Mouse (Mus musculus) adipocyte (in vitro differentiated cells): ENCODE results near the gene Tmem192.
A peak's percentile ranks its signal among the peaks of the same experiment; 100 is the strongest.

Experiments used
- DNase-seq: peaks from one replicate; pipeline ENCODE4 v3.0.0-alpha.2; 2016; ENCODE audit warnings: low spot score

Gene Tmem192

DNA sequence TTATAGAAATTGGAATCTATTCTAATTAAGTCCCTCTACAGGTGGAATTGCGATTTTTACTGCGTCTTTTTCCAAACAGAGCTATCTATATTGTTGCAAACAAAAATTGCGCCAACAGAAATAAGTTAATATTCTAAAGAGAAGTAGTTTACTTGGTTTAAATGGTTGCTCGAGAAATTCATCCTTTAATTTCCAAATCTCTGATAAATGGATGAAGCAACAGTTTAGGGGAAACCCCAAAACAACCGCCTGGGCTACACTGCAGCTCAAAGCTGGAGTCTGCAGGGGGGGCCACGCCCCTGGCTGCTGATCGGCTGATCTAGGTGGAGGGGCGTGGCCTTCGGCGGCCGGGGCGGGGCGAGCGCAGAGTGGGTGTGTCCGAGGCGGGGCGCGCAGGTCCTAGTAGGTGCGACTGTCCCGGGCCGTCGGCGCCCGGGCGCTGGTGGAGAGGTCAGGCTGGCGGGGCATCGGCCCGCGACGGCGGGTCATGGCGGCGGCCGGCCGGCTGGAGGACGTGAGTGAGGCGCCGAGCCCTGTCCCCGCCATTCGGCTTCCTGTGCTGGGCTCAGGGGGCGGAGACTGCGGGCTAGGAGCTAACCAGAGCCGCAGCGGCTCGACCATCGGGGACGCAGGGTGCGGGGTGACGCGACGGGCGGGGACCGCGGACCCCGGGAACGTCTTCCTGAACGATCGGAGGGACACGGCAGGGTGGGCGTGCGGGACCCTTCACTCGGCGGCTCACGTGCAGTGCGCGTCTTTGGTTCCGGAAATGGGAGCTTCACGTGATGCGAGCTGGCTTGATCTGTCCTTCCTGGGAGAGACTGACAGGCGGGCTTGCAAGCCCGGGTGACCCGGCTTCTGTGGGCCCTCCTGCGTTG, at the start of gene Tmem192:
TSS of gene Tmem192 (plus strand) at position 366 of the 878 bp plus-strand sequence.
- DNase-seq = peak; percentile 87

- no peak for DNase-seq
These were observed 48.3 kb upstream of the Tmem192 start for GRCm38 (mm10) chr8:64898710-64899109.

- no peak for DNase-seq
These were observed 46.3 kb upstream of the Tmem192 start for GRCm38 (mm10) chr8:64900645-64901044.

- DNase-seq = no peak
These were observed 45.3 kb upstream of the Tmem192 start for GRCm38 (mm10) chr8:64901527-64902156.

- DNase-seq = no peak
These were observed 44.8 kb upstream of the Tmem192 start for GRCm38 (mm10) chr8:64902191-64902590.

- no peak for DNase-seq
These were observed 43.2 kb upstream of the Tmem192 start for GRCm38 (mm10) chr8:64903778-64904177.

GRCm38 (mm10) chr8:64910026-64910425, 37.0 kb upstream of the Tmem192 start:
- DNase-seq = no peak

DNA sequence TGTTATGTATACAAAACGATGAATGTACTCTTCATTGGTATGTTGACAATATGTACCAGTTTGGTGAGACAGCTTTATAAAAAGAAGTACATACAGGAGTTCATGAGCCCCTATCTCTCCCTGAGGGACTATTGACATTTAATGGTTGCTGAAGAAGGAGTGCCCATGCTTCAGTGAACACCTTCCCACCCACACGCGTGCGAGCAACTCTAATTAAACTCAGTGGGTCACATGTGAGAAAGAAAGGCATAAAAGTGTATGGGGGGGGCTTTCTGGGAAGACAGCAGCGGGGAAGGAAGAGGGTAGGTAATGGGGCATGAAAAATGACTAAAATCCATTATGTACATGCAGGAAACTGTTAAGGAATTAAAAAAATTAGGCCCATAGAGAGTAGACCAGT, 30.2 kb upstream of the Tmem192 start:
- DNase-seq = no peak

DNA sequence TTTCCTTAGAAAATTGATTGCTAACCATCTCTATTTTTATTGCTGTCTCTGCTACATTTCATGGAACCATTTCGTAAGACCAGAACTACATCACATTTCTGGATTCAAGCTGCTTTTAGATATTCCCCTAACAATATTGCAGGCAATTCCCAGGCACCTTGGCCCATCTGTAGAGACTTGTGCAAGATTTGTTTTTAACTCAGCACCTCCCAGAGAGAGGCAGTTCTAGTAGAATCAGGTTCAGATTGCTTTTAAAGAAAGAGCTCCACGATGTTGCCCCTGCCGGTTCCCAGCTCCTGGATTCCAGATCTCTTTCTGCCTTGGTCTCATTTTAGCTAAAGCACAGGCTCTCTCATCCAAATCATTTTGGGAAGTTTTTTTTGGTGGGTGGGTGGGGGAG, 23.7 kb upstream of the Tmem192 start:
- DNase-seq = peak; percentile 39

DNA sequence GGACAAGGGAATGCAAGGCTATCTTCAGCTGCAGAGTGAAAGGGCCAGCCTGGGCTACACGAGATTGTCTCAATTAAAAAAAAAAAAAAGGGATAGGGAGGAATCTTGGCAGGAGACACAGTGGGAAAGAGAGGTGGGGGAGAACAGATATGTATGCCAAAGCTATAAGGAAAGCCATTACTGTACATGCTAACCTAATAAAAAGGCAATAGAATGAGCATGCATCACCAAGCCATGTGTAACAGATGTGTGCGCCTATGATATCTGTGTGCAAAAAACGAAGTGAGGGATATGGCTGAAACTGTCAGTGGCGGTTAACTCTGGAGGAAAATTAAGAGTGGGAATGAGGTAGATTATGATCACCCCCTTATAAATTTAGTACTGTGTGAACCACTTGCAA, 21.2 kb upstream of the Tmem192 start:
- no peak for DNase-seq

DNA sequence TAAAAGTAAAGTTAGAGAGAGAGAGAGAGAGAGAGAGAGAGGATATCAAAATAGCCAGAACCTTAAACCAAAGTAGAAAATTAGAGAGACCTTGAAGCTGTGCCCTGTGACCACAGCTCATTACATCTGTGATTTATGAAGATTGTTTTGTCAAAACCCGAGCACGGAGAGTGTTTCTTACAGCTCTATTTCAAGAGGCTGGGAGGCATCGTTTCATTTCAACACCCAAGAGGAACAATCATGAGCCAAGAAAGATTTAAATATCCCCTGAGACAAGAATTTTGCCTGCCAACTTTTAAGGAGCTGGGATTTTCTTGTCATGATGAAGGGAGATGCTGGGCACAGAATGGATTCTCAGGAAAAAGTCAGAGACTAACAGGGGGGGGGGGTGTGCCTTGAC, 20.6 kb upstream of the Tmem192 start:
- peak; percentile 61 for DNase-seq

GRCm38 (mm10) chr8:64928938-64929337, 18.0 kb upstream of the Tmem192 start:
- DNase-seq = no peak

- DNase-seq = no peak
These were observed 12.0 kb upstream of the Tmem192 start for GRCm38 (mm10) chr8:64934997-64935396.

GRCm38 (mm10) chr8:64941019-64941418, 6.0 kb upstream of the Tmem192 start:
- DNase-seq = no peak

GRCm38 (mm10) chr8:64941495-64941894, 5.5 kb upstream of the Tmem192 start:
- peak; percentile 82 for DNase-seq

DNA sequence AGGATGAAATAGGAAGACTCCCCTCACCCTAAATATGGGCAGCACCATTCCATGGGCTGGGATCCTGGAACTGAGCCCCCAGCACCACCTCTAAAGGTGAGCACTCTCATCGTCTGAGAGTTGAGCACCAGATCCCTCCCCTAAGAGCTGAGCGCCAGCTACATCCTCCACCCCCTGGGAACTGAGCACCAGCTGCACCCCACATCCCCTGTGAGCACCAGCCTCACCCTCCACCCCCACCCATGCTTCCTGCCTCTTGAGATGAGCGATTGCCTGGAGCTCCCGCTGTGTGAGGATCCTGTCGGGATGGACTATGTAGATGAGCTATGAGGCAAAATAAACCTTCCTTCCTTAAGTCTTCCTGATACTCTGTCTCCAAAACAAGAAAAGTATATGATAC, 4.0 kb upstream of the Tmem192 start:
- no peak for DNase-seq

GRCm38 (mm10) chr8:64944831-64945230, 2.2 kb upstream of the Tmem192 start:
- DNase-seq = no peak

DNA sequence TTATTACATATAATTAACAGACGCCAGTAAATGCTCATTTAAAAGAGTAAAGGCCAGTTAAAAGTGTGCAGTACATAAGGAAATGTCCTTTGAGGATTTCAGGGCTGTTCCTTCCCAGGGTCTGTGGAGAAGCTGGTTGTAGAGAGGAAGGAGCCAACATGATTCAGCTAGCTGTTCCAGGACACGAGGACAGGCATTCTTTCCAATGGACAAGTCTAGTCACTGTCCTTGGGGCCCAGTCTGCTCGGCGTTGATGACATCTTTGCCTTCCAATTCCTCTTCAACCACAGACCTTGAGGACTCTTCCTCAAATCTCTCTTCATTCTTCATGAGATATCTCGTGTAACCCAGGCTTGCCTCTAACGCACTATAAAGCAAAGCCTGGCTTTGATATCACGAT, 1.4 kb upstream of the Tmem192 start:
- no peak for DNase-seq

- no peak for DNase-seq
These were observed 555 bp upstream of the Tmem192 start for GRCm38 (mm10) chr8:64946441-64946819.

- DNase-seq = no peak
These were observed 681 bp downstream of the Tmem192 start for GRCm38 (mm10) chr8:64947698-64948034.

GRCm38 (mm10) chr8:64948371-64948770, 1.4 kb downstream of the Tmem192 start:
- no peak for DNase-seq

DNA sequence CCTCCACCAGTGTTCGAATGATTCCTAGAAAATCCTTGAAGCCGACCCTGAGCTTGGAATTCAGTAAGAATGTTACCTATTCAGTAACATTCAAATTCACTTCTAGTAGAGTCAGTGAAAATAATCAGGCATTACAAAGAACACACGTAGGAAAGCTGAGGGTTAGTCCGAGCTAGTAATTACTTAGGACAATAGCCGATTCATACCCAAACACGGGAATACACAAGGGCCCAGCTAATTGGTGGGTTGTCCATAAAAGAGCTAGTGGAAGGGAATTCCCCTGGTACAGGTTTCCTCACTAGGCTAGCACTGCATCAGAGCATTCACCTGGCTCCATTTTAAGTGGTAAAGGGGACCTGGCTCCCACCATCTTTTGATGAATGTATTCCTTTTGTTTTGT, 5.1 kb downstream of the Tmem192 start:
- no peak for DNase-seq

- no peak for DNase-seq
These were observed 12.0 kb downstream of the Tmem192 start for GRCm38 (mm10) chr8:64959025-64959424.

DNA sequence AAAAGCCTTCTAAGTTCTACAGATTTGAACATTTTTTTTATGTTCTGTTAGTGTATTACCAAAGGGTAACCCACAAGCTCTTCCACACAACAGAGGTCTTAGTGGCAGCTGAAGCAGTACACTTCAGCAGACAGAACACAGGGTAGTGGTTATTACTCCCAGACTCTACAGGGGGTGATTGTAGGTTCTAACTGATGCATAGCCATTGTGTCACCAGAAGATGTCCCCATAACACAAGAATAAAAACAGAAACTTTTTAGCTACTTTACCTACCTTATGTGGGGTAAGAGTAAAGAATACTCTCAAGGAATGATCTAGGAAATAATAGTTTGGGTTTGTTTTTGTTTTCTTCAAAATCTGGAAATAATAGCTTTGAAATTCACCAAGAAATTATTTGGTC, 15.9 kb downstream of the Tmem192 start:
- DNase-seq = peak; percentile 25
